Mouse (Mus musculus) thymus, adult 2 months (tissue): Measurements from ENCODE around the gene Ehhadh. TPM values are rescaled to one million over a fixed set of nuclear protein-coding genes. Genes with fewer than 3 reads are reported as not detected.
A peak's percentile ranks its signal among the peaks of the same experiment; 100 is the strongest.

Source experiments
- DNase-seq: peaks from one replicate; pipeline ENCODE4 v3.0.0; 2021
- H3K27ac ChIP-seq: fragments of 200-500 bp; 2 replicates; pipeline ENCODE4 v1.5.1; 2012; ENCODE audit warnings: low read length, control low read depth; ENCODE audit not compliant: control insufficient read depth, insufficient read depth
- H3K27me3 ChIP-seq: fragments of 200-500 bp; 2 replicates; pipeline ENCODE4 v1.6.1; 2012; ENCODE audit warnings: mild to moderate bottlenecking, low read length, moderate library complexity, mixed read lengths; ENCODE audit not compliant: control insufficient read depth, insufficient read depth
- H3K36me3 ChIP-seq: fragments of 200-500 bp; 2 replicates; pipeline ENCODE4 v1.6.1; 2012; ENCODE audit warnings: mild to moderate bottlenecking, low read length, moderate library complexity; ENCODE audit not compliant: control insufficient read depth, insufficient read depth
- H3K4me1 ChIP-seq: fragments of 200-500 bp; replicated peaks from 2 replicates; pipeline ENCODE4 v1.6.1; 2012; ENCODE audit warnings: low read length; ENCODE audit not compliant: control insufficient read depth, insufficient read depth
- H3K4me3 ChIP-seq: fragments of 200-500 bp; 2 replicates; pipeline ENCODE4 v1.5.1; 2012; ENCODE audit warnings: mild to moderate bottlenecking, low read length, control low read depth, moderate library complexity; ENCODE audit not compliant: control insufficient read depth, insufficient read depth
- CTCF ChIP-seq: fragments of 200-500 bp; IDR thresholded peaks from 2 replicates; pipeline ENCODE4 v1.5.1; 2012; ENCODE audit warnings: mild to moderate bottlenecking, control low read depth, low read length, moderate library complexity, borderline replicate concordance; ENCODE audit not compliant: control insufficient read depth, poor library complexity, insufficient read depth; ENCODE audit errors: extremely low read depth
- POLR2A ChIP-seq: fragments of 200-500 bp; IDR thresholded peaks from 2 replicates; pipeline ENCODE4 v1.6.1; 2012; ENCODE audit warnings: mild to moderate bottlenecking, low read length, control low read depth, moderate library complexity; ENCODE audit not compliant: control insufficient read depth, poor library complexity, insufficient read depth; ENCODE audit errors: extremely low read depth
- WGBS: fragments of 180-500 bp; shearing (Covaris S2); methylation state at CpG from one replicate; pipeline ENCODE4 v1.1.7; 2018; 5-methylcytosine and 5-hydroxymethylcytosine counted together
- polyA plus RNA-seq: library from polyadenylated mRNA; depleted of rRNA; stranded (reverse); fragments of >200 nt; gene quantifications from 2 replicates; pipeline ENCODE4 v1.2.3, GENCODE M21; 2012

Ehhadh gene
- polyA plus RNA-seq, 1 experiment = 8.0 TPM

DNA sequence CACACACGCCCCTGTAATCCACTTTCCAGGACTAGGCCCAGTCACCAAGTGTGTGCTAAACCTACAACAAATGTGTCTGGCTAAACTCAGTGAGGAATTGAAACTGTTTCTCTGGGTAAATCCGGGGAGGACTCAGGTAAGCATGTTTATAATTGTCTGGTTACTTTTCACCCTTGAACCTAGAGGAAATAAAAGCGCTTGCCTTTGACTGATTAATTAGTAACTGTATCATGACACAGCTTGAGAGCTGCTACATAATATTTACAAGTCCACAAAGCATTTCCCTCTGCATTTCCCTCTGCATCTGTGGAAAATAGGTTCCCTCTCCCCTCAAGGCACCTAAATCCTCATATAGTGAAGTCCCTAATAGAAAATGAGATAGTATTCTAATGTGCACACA is 6.3 kb downstream of the Ehhadh start:
- no peaks in the 10 kb centered on the region for H3K27me3 ChIP-seq
- H3K27ac ChIP-seq = no peak overlapping the region
- no peak for DNase-seq
- H3K36me3 ChIP-seq = peaks cover 3% of the 10 kb centered on the region; the same call in 1 of the 2 replicates
- TF ChIP-seq CTCF (no peak), POLR2A (no peak)
- peaks cover 4% of the 10 kb centered on the region for H3K4me1 ChIP-seq
- H3K4me3 ChIP-seq = no peak overlapping the region
- WGBS = 88% methylated on average over 3 of the region's 3 CpGs

GRCm38 (mm10) chr16:21779149-21779548 is 8.5 kb downstream of the Ehhadh start:
- H3K4me1 ChIP-seq = no peaks in the 10 kb centered on the region
- peaks cover 3% of the 10 kb centered on the region; the same call in 1 of the 2 replicates for H3K36me3 ChIP-seq
- WGBS = 94% methylated on average over 4 of the region's 4 CpGs
- H3K4me3 ChIP-seq = no peak overlapping the region
- no peak overlapping the region for H3K27ac ChIP-seq
- no peaks in the 10 kb centered on the region for H3K27me3 ChIP-seq
- DNase-seq = no peak
- no peak for TF ChIP-seq CTCF
- TF ChIP-seq POLR2A = no peak

DNA sequence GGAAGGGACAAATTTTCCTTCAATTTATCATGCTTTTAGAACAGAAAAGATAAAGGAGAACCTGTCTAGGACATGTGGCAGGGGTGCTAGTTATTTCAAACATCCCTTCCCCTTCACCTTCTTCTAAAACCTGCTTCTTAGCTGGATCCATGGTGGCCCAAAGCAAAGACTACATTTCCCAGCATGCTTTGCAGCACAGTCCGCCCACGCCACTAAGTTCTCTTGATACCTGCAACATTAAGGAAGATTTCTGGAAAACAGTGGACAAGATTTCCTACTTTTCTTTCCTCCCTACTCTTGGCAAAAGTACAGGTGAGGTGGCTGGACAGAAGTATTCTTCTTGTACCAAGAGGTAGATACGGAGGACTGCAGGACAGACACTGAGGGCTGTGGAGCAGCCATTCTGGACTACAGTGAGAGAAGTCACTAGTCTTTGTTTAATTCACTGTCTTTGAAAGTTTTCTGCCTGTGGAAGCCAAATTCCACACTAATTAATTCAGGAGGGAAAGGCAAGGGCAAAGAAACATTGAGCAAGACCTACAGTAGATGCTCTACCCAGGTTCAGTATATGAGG is 9.2 kb downstream of the Ehhadh start:
- Histone ChIP-seq H3K4me3 (no peak overlapping the region), H3K27ac (no peak overlapping the region)

DNA sequence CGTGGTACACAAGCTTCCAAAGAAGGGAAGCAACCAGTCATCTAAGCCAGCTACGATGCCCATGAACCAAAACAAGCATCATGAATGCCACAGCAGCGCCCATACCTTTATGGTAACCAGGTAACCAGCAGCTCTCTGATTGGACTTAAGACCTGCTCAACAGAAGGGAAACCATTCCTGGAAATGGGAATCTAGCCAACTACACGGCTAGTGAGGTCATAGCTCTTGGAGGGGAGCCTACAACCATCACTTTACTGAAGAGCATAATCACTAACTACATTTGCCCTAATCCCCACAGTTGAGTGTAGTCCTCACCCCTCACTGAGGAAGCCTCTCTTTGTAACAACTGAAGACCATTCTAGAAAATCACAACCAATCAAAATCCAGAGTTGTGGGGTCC is 12.9 kb downstream of the Ehhadh start:
- Histone ChIP-seq H3K36me3 (peaks cover 3% of the 10 kb centered on the region), H3K27me3 (no peaks in the 10 kb centered on the region), H3K27ac (no peak overlapping the region), H3K4me1 (no peaks in the 10 kb centered on the region), H3K4me3 (no peak overlapping the region)
- WGBS = 99% methylated on average over 4 of the region's 4 CpGs
- no peak for DNase-seq
- TF ChIP-seq CTCF (no peak), POLR2A (no peak)

More for the DNA sequence above, 9.2 kb downstream of the Ehhadh start:
- TF ChIP-seq POLR2A (no peak), CTCF (no peak)
- peaks cover 3% of the 10 kb centered on the region; the same call in 1 of the 2 replicates for H3K36me3 ChIP-seq
- no peaks in the 10 kb centered on the region for H3K4me1 ChIP-seq
- peak; percentile 21 for DNase-seq
- WGBS = 84% methylated on average over 3 of the region's 3 CpGs
- no peaks in the 10 kb centered on the region for H3K27me3 ChIP-seq

DNA sequence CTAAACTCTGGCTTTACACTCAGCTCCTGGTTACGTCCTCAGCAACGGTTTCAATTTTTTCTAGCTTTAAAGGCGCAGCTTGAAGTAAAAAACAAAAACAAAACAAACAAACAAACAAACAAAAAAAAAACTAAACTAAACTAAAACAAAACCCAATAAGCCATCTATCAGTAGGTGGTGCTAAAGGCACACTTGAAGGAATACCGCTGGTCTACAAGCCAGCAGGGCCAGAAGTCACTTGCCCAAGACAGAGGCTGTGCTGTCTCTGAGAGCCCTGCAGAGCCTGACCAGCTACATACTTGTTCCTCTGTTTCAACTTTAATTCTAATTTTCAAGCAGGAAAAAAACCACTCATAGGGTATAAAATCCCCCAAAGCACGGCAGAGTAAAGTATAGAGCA is 17.9 kb downstream of the Ehhadh start:
- Histone ChIP-seq H3K27ac (no peak overlapping the region), H3K4me3 (no peak overlapping the region), H3K36me3 (peaks cover 15% of the 10 kb centered on the region), H3K27me3 (no peaks in the 10 kb centered on the region), H3K4me1 (no peaks in the 10 kb centered on the region)
- DNase-seq = peak; percentile 19
- 96% methylated on average over 5 of the region's 5 CpGs for WGBS
- TF ChIP-seq CTCF = no peak
- TF ChIP-seq POLR2A = no peak

GRCm38 (mm10) chr16:21768255-21768654 is 19.4 kb downstream of the Ehhadh start:
- H3K27me3 ChIP-seq = no peaks in the 10 kb centered on the region
- no peak overlapping the region for H3K27ac ChIP-seq
- no peak for TF ChIP-seq POLR2A
- no peak for TF ChIP-seq CTCF
- peaks cover 20% of the 10 kb centered on the region for H3K36me3 ChIP-seq
- H3K4me3 ChIP-seq = no peak overlapping the region
- DNase-seq = no peak
- no peaks in the 10 kb centered on the region for H3K4me1 ChIP-seq
- 92% methylated on average over 3 of the region's 3 CpGs for WGBS

- Histone ChIP-seq H3K4me1 (no peaks in the 10 kb centered on the region), H3K27me3 (no peaks in the 10 kb centered on the region), H3K4me3 (no peak overlapping the region), H3K27ac (no peak overlapping the region), H3K36me3 (peaks cover 16% of the 10 kb centered on the region; the same call in 1 of the 2 replicates)
- DNase-seq = no peak
- no peak for TF ChIP-seq CTCF
- no peak for TF ChIP-seq POLR2A
- 94% methylated on average over 1 of the region's 1 CpGs for WGBS
These were observed 29.2 kb downstream of the Ehhadh start for GRCm38 (mm10) chr16:21758447-21758846.
